Comparison of ENCODE assay signal across 10 mouse cellular contexts in the genomic region with DNA sequence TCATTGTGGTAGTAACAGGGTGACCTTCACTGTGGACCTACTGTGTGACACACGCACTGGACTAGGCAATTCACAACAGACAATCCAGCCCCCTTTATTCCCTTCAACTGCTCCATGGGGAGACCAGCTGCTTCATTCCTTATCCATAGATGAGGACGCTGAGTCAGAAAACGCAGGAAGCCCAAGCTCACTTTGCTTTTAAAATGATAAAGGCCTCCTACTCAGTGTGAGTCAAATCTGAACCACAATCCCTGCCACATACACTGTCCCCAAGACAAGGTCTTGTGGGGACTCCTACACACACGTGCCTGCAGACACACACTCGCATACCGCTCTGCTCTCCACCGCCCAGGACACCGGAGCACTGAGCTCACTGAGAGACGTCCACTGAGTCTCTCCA.
A peak's percentile ranks its signal among the peaks of the same experiment; 100 is the strongest.
DNase-seq lines count a peak whose midpoint lies in the region; ATAC-seq lines count a peak whose summit lies in the region.
"Had no signal": no experiment of that assay in that cellular context is flagged by ENCODE, and none has a peak within 500 bp of the region (broad histone marks: within the 10 kb centered on the region; RNA-seq: fewer than 3 reads in every experiment).

No protein-coding gene starts in this region.

- H3K9me3 ChIP-seq in heart, embryonic 15.5 days (replicated peaks) = no peaks in the 10 kb centered on the region
- H3K9me3 ChIP-seq in forebrain, embryonic 14.5 days (replicated peaks; ENCODE audit: control insufficient read depth, low read length) = no peaks in the 10 kb centered on the region
- no peaks in the 10 kb centered on the region for H3K9me3 ChIP-seq in midbrain, embryonic 15.5 days
- H3K9me3 ChIP-seq: liver, embryonic 13.5 days had no signal

- H3K27ac ChIP-seq in heart, embryonic 15.5 days = peak overlapping the region; percentile 56; the same call in 1 of the 2 replicates
- H3K27ac ChIP-seq in forebrain, embryonic 14.5 days (ENCODE audit: low read depth, low read length) = peak overlapping the region; percentile 61; the same call in 1 of the 2 replicates
- H3K27ac ChIP-seq in midbrain, embryonic 15.5 days = 0 out of 2 replicates have a peak overlapping the region, but pooled peaks have one; percentile 43
- H3K27ac ChIP-seq: gastrocnemius, adult 2 months; liver, embryonic 13.5 days had no signal

- H3K4me3 ChIP-seq in heart, embryonic 15.5 days = no peak overlapping the region
- H3K4me3 ChIP-seq in forebrain, embryonic 14.5 days (ENCODE audit: low read depth, low read length) = no peak overlapping the region
- no peak overlapping the region for H3K4me3 ChIP-seq in midbrain, embryonic 15.5 days
- H3K4me3 ChIP-seq: gastrocnemius, adult 2 months; liver, embryonic 13.5 days had no signal

- no peak for ATAC-seq in heart, embryonic 15.5 days (replicated peaks; ENCODE audit: insufficient number of reproducible peaks, insufficient read depth, low FRiP score, low read depth)
- ATAC-seq in forebrain, embryonic 14.5 days = no peak
- ATAC-seq in midbrain, embryonic 15.5 days (replicated peaks) = peak; percentile 51; the same call in 1 of the 2 replicates
- ATAC-seq in granulocyte monocyte progenitor cell, adult 5-6 weeks (replicated peaks; ENCODE audit: poor library complexity, severe bottlenecking) = no peak

- DNase-seq in heart, postnatal 10 days = no peak
- peak; percentile 47 for DNase-seq in CD4-positive helper T cell, adult 2 months (ENCODE audit: low read depth, low spot score)
- DNase-seq in forebrain, embryonic 14.5 days (ENCODE audit: low spot score) = no peak
- no peak for DNase-seq in right cerebral cortex, postnatal 10 days (ENCODE audit: low spot score in 2 of 2)
- no peak for DNase-seq in kidney, adult 9 months
- DNase-seq: liver, embryonic 13.5 days had no signal

- intact Hi-C loops in heart, postnatal 10 days (cut with DNase I) = loop anchor here (1.0 to 5.0 kb wide), 2 partner anchors 71 to 118 kb away; no protein-coding TSS in a partner anchor

- H3K27me3 ChIP-seq in heart, embryonic 15.5 days = no peaks in the 10 kb centered on the region
- no peaks in the 10 kb centered on the region for H3K27me3 ChIP-seq in forebrain, embryonic 14.5 days (replicated peaks; ENCODE audit: control insufficient read depth, insufficient read depth, low read length)
- H3K27me3 ChIP-seq in midbrain, embryonic 15.5 days (replicated peaks) = no peaks in the 10 kb centered on the region
- H3K27me3 ChIP-seq: liver, embryonic 13.5 days had no signal

- H3K4me2 ChIP-seq in heart, embryonic 15.5 days = no peak overlapping the region
- H3K4me2 ChIP-seq in forebrain, embryonic 14.5 days (ENCODE audit: low read length) = no peak overlapping the region
- H3K4me2 ChIP-seq in midbrain, embryonic 15.5 days = no peak overlapping the region
- H3K4me2 ChIP-seq: liver, embryonic 13.5 days had no signal

- H3K36me3 ChIP-seq in heart, embryonic 15.5 days = no peaks in the 10 kb centered on the region
- no peaks in the 10 kb centered on the region for H3K36me3 ChIP-seq in forebrain, embryonic 14.5 days (ENCODE audit: control insufficient read depth, insufficient read depth, low read length)
- no peaks in the 10 kb centered on the region for H3K36me3 ChIP-seq in midbrain, embryonic 15.5 days (replicated peaks)
- H3K36me3 ChIP-seq: liver, embryonic 13.5 days had no signal

- peaks cover 18% of the 10 kb centered on the region for H3K4me1 ChIP-seq in heart, embryonic 15.5 days (replicated peaks)
- no peaks in the 10 kb centered on the region for H3K4me1 ChIP-seq in forebrain, embryonic 14.5 days (ENCODE audit: control insufficient read depth, insufficient read depth, low read length)
- H3K4me1 ChIP-seq in midbrain, embryonic 15.5 days = peaks cover 10% of the 10 kb centered on the region; the same call in 1 of the 2 replicates
- H3K4me1 ChIP-seq: liver, embryonic 13.5 days had no signal

- WGBS in heart, embryonic 15.5 days = 84% methylated on average over 9 of the region's 9 CpGs
- WGBS in forebrain, embryonic 14.5 days = 73% methylated on average over 9 of the region's 9 CpGs
- 63% methylated on average over 9 of the region's 9 CpGs for whole genome bisulfite sequencing in midbrain, embryonic 15.5 days

- H3K9ac ChIP-seq in heart, embryonic 15.5 days = no peak overlapping the region
- no peak overlapping the region for H3K9ac ChIP-seq in forebrain, embryonic 14.5 days (ENCODE audit: low read length)
- no peak overlapping the region for H3K9ac ChIP-seq in midbrain, embryonic 15.5 days
- H3K9ac ChIP-seq: liver, embryonic 13.5 days had no signal
